Mouse (Mus musculus) neural tube, embryonic 10.5 days (tissue): ENCODE measurements around the gene 4930558K02Rik.

Experiments used
- DNase-seq: peaks from one replicate; pipeline ENCODE4 v3.0.0-alpha.2; 2017; ENCODE audit warnings: low spot score; ENCODE audit errors: extremely low spot score

Gene 4930558K02Rik

GRCm38 (mm10) chr1:161979536-161979935 lies at the start of gene 4930558K02Rik:
Gene 4930558K02Rik (minus strand): TSS chr1:161979636.
- DNase-seq, result no peak

DNA sequence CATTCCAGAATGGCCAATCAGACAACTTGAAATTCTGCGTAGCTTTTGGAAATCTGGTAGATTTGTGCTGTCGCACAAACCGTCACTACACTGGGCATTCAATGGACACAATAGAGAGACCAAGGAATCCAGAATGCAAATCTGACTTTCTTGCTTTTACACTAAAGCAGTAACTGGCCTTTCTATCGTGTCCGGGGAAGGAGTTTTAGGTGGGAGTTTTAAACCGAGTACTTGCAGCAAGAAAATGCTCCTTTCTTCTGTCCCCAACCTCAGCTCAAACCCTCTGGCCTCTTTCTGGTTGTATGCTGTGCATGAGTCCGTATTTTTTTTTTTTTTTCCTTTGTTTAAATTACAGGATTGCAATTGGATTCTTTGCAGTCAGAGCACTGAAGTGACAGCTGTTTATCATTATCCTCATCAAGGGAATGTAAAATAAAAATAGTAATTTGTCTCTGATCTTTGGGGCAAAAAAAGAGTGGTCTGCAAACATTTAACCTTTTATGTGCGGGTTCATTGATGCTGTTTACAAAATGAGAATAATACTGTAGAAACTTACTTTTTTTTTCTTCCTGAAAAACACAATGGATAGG lies 44.3 kb upstream of the 4930558K02Rik start:
- no peak for DNase-seq

- no peak for DNase-seq
Measured at GRCm38 (mm10) chr1:162020766-162021165, 41.3 kb upstream of the 4930558K02Rik start.

GRCm38 (mm10) chr1:162020303-162020731 lies 40.9 kb upstream of the 4930558K02Rik start:
- no peak for DNase-seq

DNA sequence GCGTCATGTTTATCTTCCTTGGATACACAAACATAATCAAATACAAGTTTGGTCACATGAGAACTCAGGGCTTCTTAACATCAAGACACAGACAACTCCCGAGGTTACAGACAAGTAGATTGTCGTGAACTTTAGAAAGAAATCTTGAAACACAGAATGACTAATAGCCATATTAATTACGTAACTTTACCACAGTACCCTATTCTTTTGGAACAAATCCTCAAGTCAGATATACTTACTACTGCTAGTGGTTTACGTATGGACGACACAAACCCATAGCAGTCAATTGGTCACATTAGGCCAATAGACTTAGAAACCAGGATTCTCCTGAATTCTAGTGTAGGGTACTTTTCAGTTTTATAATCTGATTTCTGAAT lies 39.2 kb upstream of the 4930558K02Rik start:
- DNase-seq, result no peak

DNA sequence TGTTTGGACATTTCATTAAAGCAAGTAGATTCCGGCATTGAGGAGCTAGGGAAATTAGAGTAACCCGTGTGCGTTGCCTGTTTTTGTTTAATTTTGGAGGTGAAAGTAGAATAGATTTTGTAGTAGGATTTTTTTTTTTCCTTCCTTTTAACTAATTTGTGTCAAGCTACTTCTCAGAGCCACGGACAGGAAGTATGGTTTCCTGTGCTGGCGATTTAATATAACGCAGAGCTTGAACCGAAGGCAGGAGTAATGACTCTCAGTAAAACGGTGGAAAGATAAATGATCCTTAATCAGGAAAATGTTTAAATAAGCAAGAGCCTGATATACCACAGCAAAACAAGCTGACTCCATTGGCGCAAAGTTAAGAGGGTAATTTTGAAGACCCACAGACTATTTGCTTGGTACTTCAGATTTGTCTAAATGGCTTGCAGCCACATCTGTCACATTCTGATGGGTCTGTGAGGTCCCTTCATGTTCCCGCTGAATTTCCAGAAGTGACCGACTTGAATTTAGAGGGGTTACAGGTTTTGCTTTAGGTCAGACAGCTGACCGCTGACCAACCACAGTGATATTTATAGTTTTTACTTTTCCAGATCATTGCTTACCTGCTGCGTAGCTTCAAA lies 38.7 kb upstream of the 4930558K02Rik start:
- no peak for DNase-seq

DNA sequence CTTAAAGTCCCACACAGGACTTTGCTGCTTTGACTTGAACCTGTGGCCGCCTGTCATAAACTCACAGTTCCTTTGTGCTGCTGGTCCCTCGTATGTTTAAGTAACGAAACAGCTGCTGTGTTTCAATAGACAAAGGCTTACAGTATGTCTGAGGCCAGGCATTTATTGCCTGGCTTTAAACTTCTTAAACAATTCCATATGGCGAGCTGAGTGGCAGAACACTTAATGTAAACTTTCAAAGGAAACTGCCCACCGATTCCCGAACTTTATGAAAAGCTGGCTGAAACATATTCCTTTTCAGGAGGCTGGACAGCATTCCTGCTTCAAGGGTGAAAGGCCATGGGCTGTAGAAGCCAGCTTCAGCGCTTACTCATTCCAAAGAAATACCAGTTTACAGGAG lies 37.5 kb upstream of the 4930558K02Rik start:
- DNase-seq, result peak; percentile 50

GRCm38 (mm10) chr1:162015247-162015862 lies 35.9 kb upstream of the 4930558K02Rik start:
- DNase-seq, result no peak

DNA sequence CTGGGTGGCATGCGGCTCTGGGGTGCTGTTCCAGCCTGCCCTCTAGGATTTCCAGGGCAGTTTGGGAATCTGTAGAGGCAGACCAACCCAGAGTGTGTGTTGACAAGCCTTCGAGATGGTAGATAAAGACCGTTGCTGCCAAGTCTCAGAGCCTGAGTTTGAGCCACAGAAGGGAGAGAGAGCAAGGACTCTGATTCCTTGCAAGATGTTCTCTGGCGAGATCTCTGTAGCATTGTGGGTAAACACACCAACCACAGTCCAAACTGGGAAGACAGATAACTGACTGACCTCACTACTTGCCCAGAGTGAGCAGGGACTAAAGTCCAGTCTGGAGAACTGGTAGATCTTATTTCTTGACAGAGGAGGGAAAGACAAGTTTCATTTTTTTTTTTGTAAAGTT lies 34.1 kb upstream of the 4930558K02Rik start:
- DNase-seq, result no peak

DNA sequence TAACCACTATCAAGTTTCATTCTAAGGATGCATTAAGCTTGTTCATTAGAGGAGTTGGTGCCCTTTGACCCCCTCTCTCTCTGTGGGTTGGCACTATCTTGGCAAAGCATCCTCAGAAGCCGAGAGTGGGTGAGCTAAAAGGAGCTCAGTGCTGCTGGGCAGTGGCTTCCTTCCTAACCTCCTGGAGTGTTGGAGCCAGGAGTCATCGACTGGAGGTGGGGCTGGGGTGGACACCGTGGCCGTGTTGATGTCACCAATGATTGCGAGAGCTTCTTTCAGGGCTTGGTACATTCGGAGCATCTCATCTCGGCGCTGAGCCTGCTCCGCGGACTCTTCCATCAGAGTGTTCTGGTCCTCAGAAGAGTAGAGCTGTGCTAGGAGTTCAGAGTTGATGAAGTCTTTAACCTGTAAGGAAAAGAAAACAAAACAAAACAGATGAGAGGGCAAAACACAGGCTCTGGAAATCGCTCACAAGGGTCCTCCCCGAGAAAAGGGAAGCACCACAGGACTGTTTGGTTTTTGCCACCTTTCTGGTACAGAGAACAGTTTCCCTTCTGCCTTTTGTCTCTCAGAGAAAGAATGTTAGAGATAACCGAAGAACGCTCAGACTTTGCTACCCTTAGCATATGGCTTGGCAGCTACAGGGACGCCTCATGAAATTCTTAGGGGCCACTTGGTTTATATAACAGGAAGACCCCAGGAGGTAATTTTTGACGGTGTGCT lies 32.2 kb upstream of the 4930558K02Rik start:
- no peak for DNase-seq

DNA sequence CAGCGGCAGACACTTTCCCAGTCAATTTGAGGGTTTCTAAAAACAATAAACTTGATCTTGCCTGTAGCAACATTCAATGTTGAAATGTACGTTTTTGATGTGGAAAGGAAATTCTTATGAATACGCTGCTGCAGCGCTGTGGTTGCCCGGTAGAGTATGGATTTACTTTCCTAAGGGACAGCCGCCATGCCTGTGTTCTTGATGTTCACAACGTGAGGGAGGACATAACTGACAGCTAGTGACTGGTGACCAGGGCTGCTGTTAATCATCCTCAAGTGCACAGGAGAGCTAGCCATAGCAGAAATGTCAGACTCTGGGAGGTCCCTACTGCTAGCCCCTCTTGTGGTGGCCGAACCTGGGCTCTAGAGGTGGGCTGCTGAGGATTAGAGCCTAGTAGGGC lies 29.6 kb upstream of the 4930558K02Rik start:
- no peak for DNase-seq

- no peak for DNase-seq
Measured at GRCm38 (mm10) chr1:162008631-162009067, 29.2 kb upstream of the 4930558K02Rik start.

- no peak for DNase-seq
Measured at GRCm38 (mm10) chr1:162008208-162008607, 28.8 kb upstream of the 4930558K02Rik start.

DNA sequence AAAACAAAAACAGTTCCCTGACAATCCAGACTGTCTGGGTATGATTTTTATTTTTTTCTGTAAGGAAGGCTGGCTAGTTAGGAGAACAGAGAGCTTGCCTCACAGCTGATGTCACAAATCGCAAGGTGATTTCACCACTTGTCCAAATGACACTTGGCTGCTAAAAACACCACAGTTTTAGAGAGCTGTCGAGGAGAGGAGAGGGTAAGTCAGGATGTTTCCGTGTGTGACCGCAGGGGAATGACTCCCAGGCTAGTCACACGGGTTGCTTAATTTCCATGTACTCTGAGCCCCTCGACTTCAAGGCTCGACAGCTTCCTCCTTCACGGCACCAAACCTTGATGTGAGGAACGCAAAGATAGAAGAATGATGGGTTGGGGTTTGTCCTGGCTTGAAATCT lies 26.7 kb upstream of the 4930558K02Rik start:
- no peak for DNase-seq

- DNase-seq, result peak; percentile 58
Measured at GRCm38 (mm10) chr1:162004821-162005770, 25.7 kb upstream of the 4930558K02Rik start.

DNA sequence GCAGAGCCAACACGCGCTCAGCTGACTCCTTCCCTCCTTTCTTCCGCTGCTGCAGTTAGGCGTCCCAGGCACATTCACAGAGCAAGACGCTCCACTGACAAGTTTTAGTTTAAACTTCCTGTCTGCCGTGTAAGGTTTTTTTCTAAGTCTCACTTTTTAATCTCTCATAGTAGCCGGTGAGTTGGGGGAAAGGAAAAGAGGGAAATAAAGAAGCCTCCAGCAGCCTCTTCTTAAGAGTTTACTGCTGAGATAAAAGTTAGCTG lies 25.0 kb upstream of the 4930558K02Rik start:
- no peak for DNase-seq

DNA sequence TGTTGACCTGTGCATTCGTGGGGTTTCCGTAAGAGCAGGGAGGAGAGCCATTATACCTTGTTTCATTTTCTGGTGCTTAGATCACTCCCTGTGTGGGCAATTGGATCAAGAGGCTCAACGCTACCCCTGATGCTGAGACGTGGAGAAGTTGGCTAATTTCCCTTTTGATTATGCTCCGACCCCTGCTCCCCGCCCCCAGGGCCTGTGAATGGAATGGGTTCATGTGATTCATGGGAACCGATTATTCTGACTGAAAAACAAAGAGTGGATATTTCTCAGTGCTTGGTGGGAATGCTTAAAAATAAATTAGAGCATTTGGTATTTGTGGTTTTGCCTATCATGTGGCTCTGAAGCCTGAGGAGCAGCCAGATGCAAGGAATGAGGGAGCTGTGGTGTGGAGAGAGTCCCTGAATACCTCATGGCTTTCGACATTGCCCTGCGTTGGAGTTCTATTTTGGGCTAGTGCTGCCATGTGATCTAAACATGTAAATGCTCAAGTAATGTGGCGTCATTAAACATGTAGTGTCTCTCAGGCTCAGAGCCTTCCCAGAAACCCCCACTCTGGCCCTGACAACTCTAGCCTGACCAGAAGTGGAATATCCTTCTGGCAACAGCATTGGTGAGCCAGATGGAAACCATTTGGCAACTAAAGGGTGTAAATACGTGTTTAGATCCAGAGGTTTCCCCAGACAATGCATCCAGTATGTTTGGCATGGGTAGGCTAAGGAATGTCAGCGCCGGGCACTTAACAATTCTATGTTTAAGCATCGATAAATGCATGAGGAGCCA lies 24.5 kb upstream of the 4930558K02Rik start:
- DNase-seq, result no peak

- DNase-seq, result no peak
Measured at GRCm38 (mm10) chr1:162001328-162001727, 21.9 kb upstream of the 4930558K02Rik start.

DNA sequence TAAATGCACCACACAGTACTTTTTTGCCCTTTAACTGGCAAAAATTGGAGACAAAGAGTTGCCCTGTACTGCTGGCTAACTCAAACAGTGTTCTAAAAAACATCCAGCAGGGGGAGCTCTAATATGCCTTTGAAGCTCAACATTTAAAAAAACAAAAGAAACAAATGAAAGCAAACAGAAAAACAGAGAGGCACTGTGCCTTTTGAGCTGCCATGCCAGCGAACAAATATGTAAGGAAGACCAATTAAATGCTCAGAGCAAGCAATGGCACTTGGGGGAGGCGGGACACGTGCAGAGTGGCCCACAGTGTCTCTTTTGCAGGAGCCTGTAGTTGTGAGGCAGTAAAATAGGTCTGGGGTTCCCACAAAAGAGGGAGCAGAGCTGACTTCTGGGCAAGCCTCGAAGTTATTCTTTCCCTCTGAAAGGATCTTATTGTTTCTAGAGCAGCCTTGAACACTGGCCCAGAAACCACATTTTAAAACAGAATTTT lies 20.5 kb upstream of the 4930558K02Rik start:
- DNase-seq, result peak; percentile 69

GRCm38 (mm10) chr1:161999338-161999737 lies 19.9 kb upstream of the 4930558K02Rik start:
- DNase-seq, result no peak
